Mouse (Mus musculus): ENCODE results near the gene Snx29. TPM values are rescaled to one million over a fixed set of nuclear protein-coding genes. Genes with fewer than 3 reads are reported as not detected.

Snx29 gene
- total and polyA plus RNA-seq, 3 experiments: 1.2 to 3.2 (median 3.1) TPM

DNA sequence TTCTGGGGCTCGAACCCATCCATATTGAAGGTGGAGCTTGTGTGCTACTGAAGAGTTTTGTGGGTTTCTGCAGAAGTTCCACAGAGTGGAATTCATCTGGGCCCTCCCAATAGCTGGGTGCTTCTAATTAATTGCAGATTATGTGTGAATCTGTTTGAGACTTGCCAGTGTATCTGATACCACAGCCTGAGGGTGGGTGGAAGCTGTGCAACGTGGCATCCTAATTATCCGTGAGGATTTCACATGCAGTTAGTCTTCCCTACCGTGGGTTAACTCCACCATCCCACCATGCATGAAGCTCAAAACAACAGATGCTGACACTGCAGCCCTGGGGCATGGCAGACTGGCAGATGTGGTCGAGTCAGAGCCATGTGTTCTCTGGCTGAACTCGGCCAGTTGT is 107.8 kb downstream of the Snx29 start:
- dilution Hi-C loops (cut with MboI; ENCODE audit: extremely low pct_ligation_motif_present, extremely low pct_unique_long_range_greater_than_20kb, low sequenced_read_pairs): no loop called here
- H3K4me3 ChIP-seq (replicated peaks in 1 of 3; ENCODE audit: low read depth in 2 of 3, low read length in 2 of 3, poor library complexity in 1 of 3): no peak overlapping the region
- TF ChIP-seq BHLHE40 (IDR thresholded peaks at IDR 0.05; ENCODE audit: low read depth, low read length) (no peak), ZKSCAN1 (IDR thresholded peaks at IDR 0.05; ENCODE audit: borderline replicate concordance, low read depth, low read length) (0 out of 2 replicates have a peak, but pooled peaks have one; percentile 1)
- H3K27me3 ChIP-seq (replicated peaks): no peaks in the 10 kb centered on the region
- H3K36me3 ChIP-seq (replicated peaks in 1 of 2; ENCODE audit: control insufficient read depth in 1 of 2, insufficient read depth in 1 of 2, low read length in 1 of 2): no peaks in the 10 kb centered on the region
- H3K4me2 ChIP-seq (ENCODE audit: insufficient read depth, low read depth, poor library complexity, severe bottlenecking): no peak overlapping the region
- no peak overlapping the region for H3K27ac ChIP-seq (ENCODE audit: insufficient read depth, low read depth)
- peaks cover 2 to 18% of the 10 kb centered on the region in 2 experiments; a peak in 3 of 4 replicates for H3K4me1 ChIP-seq (ENCODE audit: control insufficient read depth in 1 of 2, insufficient read depth in 2 of 2)
- H3K9me3 ChIP-seq (replicated peaks; ENCODE audit: low read length): no peaks in the 10 kb centered on the region
- H3K9ac ChIP-seq (ENCODE audit: insufficient read depth, low read depth): no peak overlapping the region
- in situ Hi-C loops (cut with MboI; ENCODE audit: low pct_ligation_motif_present, low pct_unique_long_range_greater_than_20kb, low sequenced_read_pairs): loop anchor here (25.0 kb wide), 1 partner anchor 757 kb away; no protein-coding TSS in a partner anchor
- H3K79me2 ChIP-seq (replicated peaks; ENCODE audit: control insufficient read depth, extremely low read depth, insufficient read depth, poor library complexity, severe bottlenecking): no peaks in the 10 kb centered on the region
- no peak for DNase-seq (ENCODE audit: extremely low read depth)

DNA sequence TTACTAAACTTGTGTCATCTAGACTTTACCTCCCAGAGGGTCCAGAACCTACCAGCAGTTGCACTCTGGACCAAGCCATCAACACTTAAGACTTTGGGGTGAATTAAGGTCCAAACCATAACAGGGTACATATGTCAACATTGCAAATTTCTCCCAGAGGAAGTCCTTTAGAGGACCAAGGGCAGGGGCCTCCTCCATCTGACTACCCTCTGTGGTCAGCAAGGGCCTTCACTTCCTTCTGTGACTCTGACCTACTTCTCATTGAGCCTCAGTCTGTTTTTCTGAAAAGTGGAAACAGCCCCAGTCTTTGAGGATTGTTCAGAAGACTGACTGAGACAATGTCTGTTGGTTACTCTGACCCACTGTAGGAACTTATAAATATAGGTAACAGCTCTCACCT is 111.1 kb downstream of the Snx29 start:
- Histone ChIP-seq H3K9ac (ENCODE audit: insufficient read depth, low read depth) (no peak overlapping the region), H3K4me3 (replicated peaks in 1 of 3; ENCODE audit: low read depth in 2 of 3, low read length in 2 of 3, poor library complexity in 1 of 3) (no peak overlapping the region), H3K9me3 (replicated peaks; ENCODE audit: low read length) (no peaks in the 10 kb centered on the region), H3K4me2 (ENCODE audit: insufficient read depth, low read depth, poor library complexity, severe bottlenecking) (no peak overlapping the region), H3K27ac (ENCODE audit: insufficient read depth, low read depth) (no peak overlapping the region), H3K79me2 (replicated peaks; ENCODE audit: control insufficient read depth, extremely low read depth, insufficient read depth, poor library complexity, severe bottlenecking) (no peaks in the 10 kb centered on the region), H3K4me1 (ENCODE audit: control insufficient read depth in 1 of 2, insufficient read depth in 2 of 2) (peaks cover 0 to 24% of the 10 kb centered on the region in 2 experiments; a peak in 2 of 4 replicates), H3K27me3 (replicated peaks) (no peaks in the 10 kb centered on the region), H3K36me3 (replicated peaks in 1 of 2; ENCODE audit: control insufficient read depth in 1 of 2, insufficient read depth in 1 of 2, low read length in 1 of 2) (no peaks in the 10 kb centered on the region)
- no peak for DNase-seq (ENCODE audit: extremely low read depth)
- dilution Hi-C loops (cut with MboI; ENCODE audit: extremely low pct_ligation_motif_present, extremely low pct_unique_long_range_greater_than_20kb, low sequenced_read_pairs): no loop called here
- in situ Hi-C loops (cut with MboI; ENCODE audit: low pct_ligation_motif_present, low pct_unique_long_range_greater_than_20kb, low sequenced_read_pairs): loop anchor here (25.0 kb wide), 1 partner anchor 754 kb away; no protein-coding TSS in a partner anchor
- no peak for TF ChIP-seq TCF12 (IDR thresholded peaks at IDR 0.05; ENCODE audit: low read depth, low read length)
- no peak for TF ChIP-seq SMC3 (IDR thresholded peaks at IDR 0.05; ENCODE audit: low read depth, low read length)

- H3K36me3 ChIP-seq (replicated peaks in 1 of 2; ENCODE audit: control insufficient read depth in 1 of 2, insufficient read depth in 1 of 2, low read length in 1 of 2): no peaks in the 10 kb centered on the region
- no peak overlapping the region for H3K4me2 ChIP-seq (ENCODE audit: insufficient read depth, low read depth, poor library complexity, severe bottlenecking)
- no peak for TF ChIP-seq ZMIZ1 (IDR thresholded peaks at IDR 0.05; ENCODE audit: low read depth, low read length)
- no peak for TF ChIP-seq CHD1 (IDR thresholded peaks at IDR 0.05; ENCODE audit: low read depth, low read length)
- TF ChIP-seq JUND (conservative IDR thresholded peaks at IDR 0.05; ENCODE audit: low read depth, low read length): no peak
- no peak for TF ChIP-seq ETS1 (conservative IDR thresholded peaks at IDR 0.05; ENCODE audit: low read depth, low read length)
- TF ChIP-seq ZKSCAN1 (IDR thresholded peaks at IDR 0.05; ENCODE audit: borderline replicate concordance, low read depth, low read length): no peak
- TF ChIP-seq CHD2 (IDR thresholded peaks at IDR 0.05; ENCODE audit: low read length): no peak
- TF ChIP-seq POLR2A (IDR thresholded peaks at IDR 0.05; ENCODE audit: low read depth, low read length): no peak
- no peak for TF ChIP-seq TCF12 (IDR thresholded peaks at IDR 0.05; ENCODE audit: low read depth, low read length)
- TF ChIP-seq MAFK (IDR thresholded peaks at IDR 0.05; ENCODE audit: insufficient replicate concordance, low read length): no peak
- no peak for TF ChIP-seq E2F4 (IDR thresholded peaks at IDR 0.05; ENCODE audit: insufficient replicate concordance, low read depth, low read length)
- TF ChIP-seq CTCF (conservative IDR thresholded peaks at IDR 0.05 in 1 of 2, IDR thresholded peaks at IDR 0.05 in 1 of 2; ENCODE audit: low read depth in 2 of 2, low read length in 2 of 2): no peak
- TF ChIP-seq RCOR1 (conservative IDR thresholded peaks at IDR 0.05; ENCODE audit: low read depth, low read length): no peak
- no peak for TF ChIP-seq ZNF384 (IDR thresholded peaks at IDR 0.05; ENCODE audit: low read depth, low read length)
- TF ChIP-seq NELFE (IDR thresholded peaks at IDR 0.05; ENCODE audit: low read depth, low read length): no peak
- no peak for TF ChIP-seq MAZ (IDR thresholded peaks at IDR 0.05; ENCODE audit: low read depth, low read length)
- TF ChIP-seq MAX (IDR thresholded peaks at IDR 0.05; ENCODE audit: low read length): no peak
- no peak for DNase-seq (ENCODE audit: extremely low read depth)
- no peaks in the 10 kb centered on the region for H3K9me3 ChIP-seq (replicated peaks; ENCODE audit: low read length)
- H3K27me3 ChIP-seq (replicated peaks): no peaks in the 10 kb centered on the region
- no peak overlapping the region for H3K9ac ChIP-seq (ENCODE audit: insufficient read depth, low read depth)
- in situ Hi-C loops (cut with MboI; ENCODE audit: low pct_ligation_motif_present, low pct_unique_long_range_greater_than_20kb, low sequenced_read_pairs): loop anchor here (25.0 kb wide), 1 partner anchor 750 kb away; no protein-coding TSS in a partner anchor
- H3K27ac ChIP-seq (ENCODE audit: insufficient read depth, low read depth): no peak overlapping the region
- H3K4me1 ChIP-seq (ENCODE audit: control insufficient read depth in 1 of 2, insufficient read depth in 2 of 2): peaks cover 2 to 54% of the 10 kb centered on the region in 2 experiments; a peak in 2 of 4 replicates
- no peaks in the 10 kb centered on the region for H3K79me2 ChIP-seq (replicated peaks; ENCODE audit: control insufficient read depth, extremely low read depth, insufficient read depth, poor library complexity, severe bottlenecking)
- no peak overlapping the region for H3K4me3 ChIP-seq (replicated peaks in 1 of 3; ENCODE audit: low read depth in 2 of 3, low read length in 2 of 3, poor library complexity in 1 of 3)
- dilution Hi-C loops (cut with MboI; ENCODE audit: extremely low pct_ligation_motif_present, extremely low pct_unique_long_range_greater_than_20kb, low sequenced_read_pairs): no loop called here
These were observed 114.9 kb downstream of the Snx29 start for GRCm38 (mm10) chr16:11437641-11438040.

All from CH12.LX (cell line).